Mouse (Mus musculus) T-helper 2 cell (primary cell): Measurements from ENCODE around the gene Cep104.

Experiments used
- in situ Hi-C: fragments of 300-600 bp; cut with MboI, MseI; formaldehyde crosslinking; loops from one replicate; pipeline ENCODE4 v1.15.1; 2025; ENCODE audit warnings: high pct_unique_total_duplicates

Gene Cep104

GRCm38 (mm10) chr4:154037123-154037522 is 62.1 kb downstream of the Cep104 start:
- in situ Hi-C loops: no loop called here

GRCm38 (mm10) chr4:154042577-154042976 is 67.6 kb downstream of the Cep104 start, which contains the start of gene Ccdc27:
TSS of gene Ccdc27 (minus strand) at chr4:154042677.
- in situ Hi-C loops: loop anchor here (10.0 kb wide), 1 partner anchor 252 kb away; no protein-coding TSS in a partner anchor

- in situ Hi-C loops: loop anchor here (10.0 kb wide), 1 partner anchor 249 kb away; no protein-coding TSS in a partner anchor
Observed at GRCm38 (mm10) chr4:154045837-154046236, 70.8 kb downstream of the Cep104 start.

- in situ Hi-C loops: loop anchor here (25.0 kb wide), 1 partner anchor 389 kb away; no protein-coding TSS in a partner anchor
Observed at GRCm38 (mm10) chr4:154051401-154051800, 76.4 kb downstream of the Cep104 start.

- in situ Hi-C loops: loop anchor here (25.0 kb wide), 1 partner anchor 391 kb away; no protein-coding TSS in a partner anchor
Observed at GRCm38 (mm10) chr4:154053065-154053464, 78.1 kb downstream of the Cep104 start.

GRCm38 (mm10) chr4:154055482-154055881 is 80.5 kb downstream of the Cep104 start:
- in situ Hi-C loops: loop anchor here (25.0 kb wide), 1 partner anchor 393 kb away; no protein-coding TSS in a partner anchor

DNA sequence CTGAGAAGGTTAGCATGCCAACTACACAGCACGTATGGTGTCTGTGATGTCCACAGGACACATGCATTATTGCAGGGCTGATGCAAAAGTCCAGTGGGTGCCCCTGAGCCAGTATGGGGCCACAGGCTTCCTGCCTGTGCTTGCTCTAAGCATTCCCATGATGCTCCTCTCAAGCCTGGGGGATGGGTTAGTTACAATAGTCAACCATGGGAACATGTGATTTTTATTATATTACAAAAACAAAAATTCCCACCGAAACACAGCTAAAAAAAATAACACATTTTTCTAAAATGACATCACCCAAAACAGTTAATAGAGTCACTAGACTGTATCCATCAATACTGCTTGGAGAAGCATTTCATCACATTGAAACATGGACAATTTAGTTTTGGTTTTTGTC is 81.1 kb downstream of the Cep104 start:
- in situ Hi-C loops: loop anchor here (25.0 kb wide), 1 partner anchor 394 kb away; no protein-coding TSS in a partner anchor

DNA sequence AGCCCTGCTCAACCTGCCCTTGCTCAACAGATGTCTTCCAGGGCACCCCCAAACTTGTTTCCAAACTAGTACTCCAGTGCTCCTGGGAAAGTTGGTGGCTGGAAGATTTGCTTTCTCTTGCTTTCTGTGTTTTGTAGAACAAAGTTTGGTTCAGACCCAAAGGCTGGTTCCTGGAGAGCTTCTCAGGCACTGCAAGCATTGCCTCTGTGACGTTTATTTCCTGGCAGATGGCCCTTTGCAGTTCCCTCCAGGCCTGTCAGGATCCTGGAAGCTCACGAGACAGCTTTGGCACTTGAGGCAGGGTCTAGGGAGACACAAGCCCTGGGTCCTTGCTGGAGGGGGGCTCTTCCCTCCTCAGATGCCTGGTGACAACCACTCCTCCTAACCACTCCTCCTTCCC is 81.7 kb downstream of the Cep104 start:
- in situ Hi-C loops: loop anchor here (25.0 kb wide), 1 partner anchor 394 kb away; no protein-coding TSS in a partner anchor

DNA sequence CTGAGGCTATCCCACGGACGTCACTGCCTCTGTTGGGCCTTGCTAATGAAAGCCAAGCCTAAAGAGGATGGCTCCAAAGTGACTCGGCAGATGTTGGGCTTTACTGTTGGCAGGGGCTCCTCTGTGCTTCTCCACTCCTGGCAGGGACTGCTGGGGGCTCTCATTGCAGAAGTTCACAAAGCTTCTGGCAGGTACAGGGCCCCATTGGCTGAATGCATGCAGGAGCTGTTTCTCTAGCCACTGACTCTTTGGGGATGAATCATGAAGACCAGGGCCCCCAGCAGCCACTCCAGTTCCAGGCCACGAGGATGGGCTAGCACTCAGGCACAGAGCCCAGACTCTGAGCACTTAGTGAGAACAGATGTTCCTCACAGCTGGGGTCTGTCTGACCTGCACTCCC is 82.7 kb downstream of the Cep104 start:
- in situ Hi-C loops: loop anchor here (25.0 kb wide), 1 partner anchor 395 kb away; no protein-coding TSS in a partner anchor
